In genomic region chr9:15627384-15627783, GRCm38 (mm10) we compare ENCODE assay signal across 9 mouse cellular contexts. TPM values are rescaled to one million over a fixed set of nuclear protein-coding genes. Genes with fewer than 3 reads are reported as not detected.
DNase-seq lines count a peak whose midpoint lies in the region; ATAC-seq and TF ChIP-seq lines count a peak whose summit lies in the region.
"Had no signal": no experiment of that assay in that cellular context is flagged by ENCODE, and none has a peak within 500 bp of the region (broad histone marks: within the 10 kb centered on the region; RNA-seq: fewer than 3 reads in every experiment).

No protein-coding gene starts in this region.

- H3K4me1 ChIP-seq in kidney, postnatal 0 days (replicated peaks; ENCODE audit: insufficient read depth, low read length), result 0 out of 2 replicates have a peak, but pooled peaks cover 6% of the 10 kb centered on the region
- H3K4me1 ChIP-seq in kidney, adult 2 months (ENCODE audit: control insufficient read depth, insufficient read depth, low read length), result no peaks in the 10 kb centered on the region
- H3K4me1 ChIP-seq in forebrain, embryonic 11.5 days (replicated peaks; ENCODE audit: control insufficient read depth, insufficient read depth, low read length), result peaks cover 3% of the 10 kb centered on the region; the same call in 1 of the 2 replicates
- no peaks in the 10 kb centered on the region for H3K4me1 ChIP-seq in intestine, postnatal 0 days (replicated peaks; ENCODE audit: control insufficient read depth, insufficient read depth, low read length)
- peaks cover 7% of the 10 kb centered on the region for H3K4me1 ChIP-seq in neural tube, embryonic 12.5 days

- no peak for ATAC-seq in kidney, postnatal 0 days (replicated peaks; ENCODE audit: low FRiP score, low read depth)
- ATAC-seq in forebrain, embryonic 11.5 days (replicated peaks; ENCODE audit: low FRiP score), result peak; percentile 42; the same call in 1 of the 2 replicates
- ATAC-seq in intestine, postnatal 0 days, result no peak
- ATAC-seq in neural tube, embryonic 12.5 days (ENCODE audit: low FRiP score, low read depth), result no peak

- no peaks in the 10 kb centered on the region for H3K9me3 ChIP-seq in kidney, postnatal 0 days (replicated peaks; ENCODE audit: low read length)
- H3K9me3 ChIP-seq in forebrain, embryonic 11.5 days (ENCODE audit: control insufficient read depth, low read length), result no peaks in the 10 kb centered on the region
- no peaks in the 10 kb centered on the region for H3K9me3 ChIP-seq in intestine, postnatal 0 days (ENCODE audit: control insufficient read depth)
- H3K9me3 ChIP-seq in neural tube, embryonic 12.5 days, result no peaks in the 10 kb centered on the region

- H3K4me3 ChIP-seq in kidney, postnatal 0 days (replicated peaks; ENCODE audit: low read depth, low read length), result peak overlapping the region; percentile 22
- H3K4me3 ChIP-seq in kidney, adult 2 months (ENCODE audit: insufficient read depth, low read depth, low read length), result no peak overlapping the region
- H3K4me3 ChIP-seq in forebrain, embryonic 11.5 days (ENCODE audit: low read depth, low read length), result peak overlapping the region; percentile 28
- H3K4me3 ChIP-seq in intestine, postnatal 0 days (ENCODE audit: low read depth, low read length), result peak overlapping the region; percentile 18; the same call in 1 of the 2 replicates
- H3K4me3 ChIP-seq in neural tube, embryonic 12.5 days, result peak overlapping the region; percentile 31

- TF ChIP-seq CTCF in kidney, postnatal 0 days (IDR thresholded peaks at IDR 0.05; ENCODE audit: low read depth), result no peak
- no peak for TF ChIP-seq CTCF in kidney, adult 2 months (conservative IDR thresholded peaks at IDR 0.05; ENCODE audit: insufficient read depth, insufficient read length, low read depth, low read length)
- no peak for TF ChIP-seq CTCF in intestine, postnatal 0 days (IDR thresholded peaks at IDR 0.05; ENCODE audit: low read depth)

- WGBS in kidney, postnatal 0 days, result 14% methylated on average over 5 of the region's 5 CpGs
- WGBS in kidney, adult 2 months, result 29% methylated on average over 5 of the region's 5 CpGs
- 7% methylated on average over 5 of the region's 5 CpGs for WGBS in forebrain, embryonic 11.5 days
- whole genome bisulfite sequencing in intestine, postnatal 0 days, result 26% methylated on average over 5 of the region's 5 CpGs
- 19% methylated on average over 5 of the region's 5 CpGs for WGBS in neural tube, embryonic 12.5 days

- no peak overlapping the region for H3K27ac ChIP-seq in kidney, postnatal 0 days
- no peak overlapping the region for H3K27ac ChIP-seq in kidney, adult 2 months (ENCODE audit: insufficient read depth, low read depth, low read length)
- no peak overlapping the region for H3K27ac ChIP-seq in forebrain, embryonic 11.5 days (ENCODE audit: low read depth, low read length)
- H3K27ac ChIP-seq in intestine, postnatal 0 days (ENCODE audit: low read depth, low read length), result no peak overlapping the region
- H3K27ac ChIP-seq in neural tube, embryonic 12.5 days, result no peak overlapping the region

- H3K27me3 ChIP-seq in kidney, postnatal 0 days (ENCODE audit: insufficient read depth, low read length), result no peaks in the 10 kb centered on the region
- H3K27me3 ChIP-seq in kidney, adult 2 months (replicated peaks; ENCODE audit: control insufficient read depth, insufficient read depth, low read length), result no peaks in the 10 kb centered on the region
- H3K27me3 ChIP-seq in forebrain, embryonic 11.5 days (ENCODE audit: control insufficient read depth, insufficient read depth, low read length), result no peaks in the 10 kb centered on the region
- no peaks in the 10 kb centered on the region for H3K27me3 ChIP-seq in intestine, postnatal 0 days (replicated peaks; ENCODE audit: control insufficient read depth, insufficient read depth, low read length)
- peaks cover 5% of the 10 kb centered on the region; the same call in 1 of the 2 replicates for H3K27me3 ChIP-seq in neural tube, embryonic 12.5 days (replicated peaks)

- TF ChIP-seq POLR2A in kidney, adult 2 months (IDR thresholded peaks at IDR 0.05; ENCODE audit: low read depth, low read length), result no peak

- no peaks in the 10 kb centered on the region for H3K36me3 ChIP-seq in kidney, postnatal 0 days (ENCODE audit: insufficient read depth, low read length)
- H3K36me3 ChIP-seq in kidney, adult 2 months (ENCODE audit: control insufficient read depth, insufficient read depth, low read length), result no peaks in the 10 kb centered on the region
- no peaks in the 10 kb centered on the region for H3K36me3 ChIP-seq in forebrain, embryonic 11.5 days (ENCODE audit: control insufficient read depth, insufficient read depth, low read length)
- no peaks in the 10 kb centered on the region for H3K36me3 ChIP-seq in intestine, postnatal 0 days (ENCODE audit: control insufficient read depth, insufficient read depth)
- no peaks in the 10 kb centered on the region for H3K36me3 ChIP-seq in neural tube, embryonic 12.5 days

- H3K9ac ChIP-seq in kidney, postnatal 0 days (ENCODE audit: low read depth, low read length), result no peak overlapping the region
- peak overlapping the region; percentile 47 for H3K9ac ChIP-seq in forebrain, embryonic 11.5 days (ENCODE audit: low read length)
- no peak overlapping the region for H3K9ac ChIP-seq in intestine, postnatal 0 days (ENCODE audit: low read depth, low read length)
- H3K9ac ChIP-seq in neural tube, embryonic 12.5 days, result 0 out of 2 replicates have a peak overlapping the region, but pooled peaks have one; percentile 30

- peak overlapping the region; percentile 62 for H3K4me2 ChIP-seq in kidney, postnatal 0 days (ENCODE audit: low read length)
- peak overlapping the region; percentile 73 for H3K4me2 ChIP-seq in forebrain, embryonic 11.5 days (ENCODE audit: low read depth, low read length, severe bottlenecking)
- peak overlapping the region; percentile 54 for H3K4me2 ChIP-seq in intestine, postnatal 0 days (replicated peaks; ENCODE audit: low read depth)
- H3K4me2 ChIP-seq in neural tube, embryonic 12.5 days (replicated peaks), result peak overlapping the region; percentile 79

- DNase-seq in kidney, postnatal 0 days (ENCODE audit: low spot score), result no peak
- no peak for DNase-seq in kidney, adult 2 months
- no peak for DNase-seq in forebrain, embryonic 11.5 days (ENCODE audit: low spot score)
- no peak for DNase-seq in right cerebral cortex, postnatal 4 days
- no peak for DNase-seq in adrenal gland, adult 8-10 months
- DNase-seq in kidney, postnatal 14 days, result no peak

RNA-seq across cellular contexts. Expression of gene Deup1, which starts 0.3 kb away (rescaled TPM):
- 0.70 and 0.74 TPM in 2 replicates for polyA plus RNA-seq in kidney, postnatal 0 days (2015; fragmentation: Nextera tagmentation; extraction: Ambion mirVana)
- polyA plus RNA-seq in kidney, adult 2 months (2012; rRNA removed), result 0.12 and 0.19 TPM in 2 replicates
- 0.67 and 1.5 TPM in 2 replicates for polyA plus RNA-seq in forebrain, embryonic 11.5 days (2014; fragmentation: Nextera tagmentation; extraction: Ambion mirVana)
- 0.08 and 0.14 TPM in 2 replicates for polyA plus RNA-seq in intestine, postnatal 0 days (2015; fragmentation: Nextera tagmentation; extraction: Ambion mirVana)
- 0.16 and 0.31 TPM in 2 replicates for polyA plus RNA-seq in neural tube, embryonic 12.5 days (2016; fragmentation: Nextera tagmentation; extraction: Ambion mirVana)
- under 1 TPM in 3 of 4 experiments, not detected in 1; 0.19 to 0.43 (median 0.24) TPM for total RNA-seq in adrenal gland, adult 8-10 months (2022)
- total RNA-seq: MEL had no signal

Comparison
In these comparisons a context has a peak if more than half of its experiments do, and no peak if none do; other contexts are left out.
1. H3K9ac ChIP-seq: peak in forebrain, embryonic 11.5 days (single experiment) and neural tube, embryonic 12.5 days (single experiment); none in kidney, postnatal 0 days (single experiment) and intestine, postnatal 0 days (single experiment).
2. Peak in every context shown above with its lines, with median percentiles within 50 percentile points of each other: H3K4me2 ChIP-seq.